Mouse (Mus musculus) kidney, adult 2 months (tissue): ENCODE measurements around the gene Sag. TPM values are rescaled to one million over a fixed set of nuclear protein-coding genes. Genes with fewer than 3 reads are reported as not detected.

ENCODE experiments used
- DNase-seq: peaks from one replicate; pipeline ENCODE4 v3.0.0; 2021
- H3K27ac ChIP-seq: fragments of 200-500 bp; 2 replicates; pipeline ENCODE4 v1.5.1; 2012; ENCODE audit warnings: low read depth, low read length, control low read depth, inconsistent platforms; ENCODE audit not compliant: insufficient read depth
- H3K27me3 ChIP-seq: fragments of 200-500 bp; replicated peaks from 2 replicates; pipeline ENCODE4 v1.6.1; 2012; ENCODE audit warnings: mild to moderate bottlenecking, moderate library complexity, low read length, inconsistent platforms; ENCODE audit not compliant: control insufficient read depth, insufficient read depth
- H3K36me3 ChIP-seq: fragments of 200-500 bp; 2 replicates; pipeline ENCODE4 v1.6.1; 2012; ENCODE audit warnings: mild to moderate bottlenecking, moderate library complexity, low read length, inconsistent platforms; ENCODE audit not compliant: control insufficient read depth, insufficient read depth
- H3K4me1 ChIP-seq: fragments of 200-500 bp; 2 replicates; pipeline ENCODE4 v1.6.1; 2011; ENCODE audit warnings: low read length; ENCODE audit not compliant: control insufficient read depth, insufficient read depth
- H3K4me3 ChIP-seq: fragments of 200-500 bp; 2 replicates; pipeline ENCODE4 v1.5.1; 2011; ENCODE audit warnings: mild to moderate bottlenecking, low read depth, low read length, control low read depth; ENCODE audit not compliant: insufficient read depth
- CTCF ChIP-seq: fragments of 200-500 bp; conservative IDR thresholded peaks from 2 replicates; pipeline ENCODE4 v1.5.1; 2011; ENCODE audit warnings: low read depth, mild to moderate bottlenecking, control low read depth, low read length, moderate library complexity, mixed read lengths; ENCODE audit not compliant: insufficient read depth, insufficient read length
- POLR2A ChIP-seq: fragments of 200-500 bp; IDR thresholded peaks from one replicate; pipeline ENCODE4 v1.6.1; 2011; ENCODE audit warnings: low read depth, low read length, control low read depth
- WGBS: fragments of 180-500 bp; shearing (Covaris S2); methylation state at CpG from one replicate; pipeline ENCODE4 v1.1.7; 2018; 5-methylcytosine and 5-hydroxymethylcytosine counted together
- polyA plus RNA-seq: library from polyadenylated mRNA; depleted of rRNA; stranded (reverse); fragments of >200 nt; gene quantifications from 2 replicates; pipeline ENCODE4 v1.2.3, GENCODE M21; 2012

Gene Sag
- polyA plus RNA-seq, 1 experiment: 0.34 TPM

GRCm38 (mm10) chr1:87880326-87880627, 76.8 kb downstream of the Sag start:
- no peak for DNase-seq
- H3K27me3 ChIP-seq: no peaks in the 10 kb centered on the region

GRCm38 (mm10) chr1:87880856-87881255, 77.4 kb downstream of the Sag start:
- DNase-seq: peak; percentile 54
- Histone ChIP-seq H3K4me1 (peaks cover 30% of the 10 kb centered on the region), H3K4me3 (no peak overlapping the region), H3K27ac (0 out of 2 replicates have a peak overlapping the region, but pooled peaks have one; percentile 20), H3K36me3 (no peaks in the 10 kb centered on the region), H3K27me3 (no peaks in the 10 kb centered on the region)
- 42% methylated on average over 2 of the region's 2 CpGs for WGBS
- TF ChIP-seq POLR2A: no peak
- TF ChIP-seq CTCF: no peak

More at GRCm38 (mm10) chr1:87880326-87880627, 76.8 kb downstream of the Sag start:
- no peak for TF ChIP-seq CTCF
- TF ChIP-seq POLR2A: no peak
- H3K27ac ChIP-seq: peak overlapping the region; percentile 93
- H3K36me3 ChIP-seq: no peaks in the 10 kb centered on the region
- peaks cover 30% of the 10 kb centered on the region for H3K4me1 ChIP-seq
- no peak overlapping the region for H3K4me3 ChIP-seq
- WGBS: 45% methylated on average over 6 of the region's 6 CpGs

- Histone ChIP-seq H3K4me3 (no peak overlapping the region), H3K4me1 (peaks cover 30% of the 10 kb centered on the region), H3K27me3 (no peaks in the 10 kb centered on the region), H3K27ac (peak overlapping the region; percentile 26; the same call in 1 of the 2 replicates), H3K36me3 (no peaks in the 10 kb centered on the region)
- WGBS: 69% methylated on average over 4 of the region's 4 CpGs
- TF ChIP-seq CTCF (no peak), POLR2A (no peak)
- DNase-seq: no peak
Measured at GRCm38 (mm10) chr1:87881726-87882125, 78.2 kb downstream of the Sag start.

- H3K4me1 ChIP-seq: peaks cover 27% of the 10 kb centered on the region
- no peak for TF ChIP-seq CTCF
- no peak for TF ChIP-seq POLR2A
Measured at GRCm38 (mm10) chr1:87882554-87882953, 79.1 kb downstream of the Sag start.

GRCm38 (mm10) chr1:87890960-87891359, 87.5 kb downstream of the Sag start:
- Histone ChIP-seq H3K4me1 (peaks cover 10% of the 10 kb centered on the region; the same call in 1 of the 2 replicates), H3K27me3 (no peaks in the 10 kb centered on the region; the same call in 1 of the 2 replicates), H3K27ac (0 out of 2 replicates have a peak overlapping the region, but pooled peaks have one; percentile 17), H3K4me3 (no peak overlapping the region), H3K36me3 (no peaks in the 10 kb centered on the region)
- TF ChIP-seq CTCF (no peak; the same call in 1 of the 2 replicates), POLR2A (no peak)
- DNase-seq: no peak
- 53% methylated on average over 1 of the region's 1 CpGs for WGBS

More at GRCm38 (mm10) chr1:87882554-87882953, 79.1 kb downstream of the Sag start:
- no peak for DNase-seq
- no peak overlapping the region for H3K27ac ChIP-seq
- H3K4me3 ChIP-seq: no peak overlapping the region
- H3K36me3 ChIP-seq: no peaks in the 10 kb centered on the region
- H3K27me3 ChIP-seq: no peaks in the 10 kb centered on the region

- DNase-seq: peak; percentile 61
- Histone ChIP-seq H3K36me3 (no peaks in the 10 kb centered on the region), H3K4me1 (peaks cover 14% of the 10 kb centered on the region; the same call in 1 of the 2 replicates), H3K4me3 (no peak overlapping the region), H3K27ac (no peak overlapping the region), H3K27me3 (no peaks in the 10 kb centered on the region; the same call in 1 of the 2 replicates)
- WGBS: 61% methylated on average over 4 of the region's 4 CpGs
- TF ChIP-seq CTCF (no peak), POLR2A (no peak)
Measured at GRCm38 (mm10) chr1:87891634-87892033, 88.2 kb downstream of the Sag start.

GRCm38 (mm10) chr1:87892499-87892898, 89.0 kb downstream of the Sag start:
- TF ChIP-seq CTCF (no peak), POLR2A (no peak)
- Histone ChIP-seq H3K27ac (peak overlapping the region; percentile 57), H3K4me3 (no peak overlapping the region), H3K36me3 (no peaks in the 10 kb centered on the region), H3K4me1 (peaks cover 20% of the 10 kb centered on the region; the same call in 1 of the 2 replicates), H3K27me3 (no peaks in the 10 kb centered on the region; the same call in 1 of the 2 replicates)
- WGBS: 62% methylated on average over 2 of the region's 2 CpGs
- peak; percentile 85 for DNase-seq
